Mouse (Mus musculus) cerebellum, adult 2 months (tissue): ENCODE data around the gene Zfp526.

ENCODE experiments used
- CTCF ChIP-seq: fragments of 200-500 bp; IDR thresholded peaks from 2 replicates; pipeline ENCODE4 v1.5.1; 2011; ENCODE audit warnings: low read depth, mild to moderate bottlenecking, control low read depth, low read length, moderate library complexity, borderline replicate concordance; ENCODE audit not compliant: insufficient read depth
- POLR2A ChIP-seq: fragments of 200-500 bp; IDR thresholded peaks from 2 replicates; pipeline ENCODE4 v1.6.1; 2011; ENCODE audit warnings: low read length, control low read depth, borderline replicate concordance; ENCODE audit not compliant: insufficient read depth

- TF ChIP-seq CTCF (no peak), POLR2A (no peak)
Observed at GRCm38 (mm10) chr7:25214172-25214571, 7.1 kb upstream of the Zfp526 start.
